Mouse (Mus musculus): ENCODE results near the gene Alpl.

Alpl gene

DNA sequence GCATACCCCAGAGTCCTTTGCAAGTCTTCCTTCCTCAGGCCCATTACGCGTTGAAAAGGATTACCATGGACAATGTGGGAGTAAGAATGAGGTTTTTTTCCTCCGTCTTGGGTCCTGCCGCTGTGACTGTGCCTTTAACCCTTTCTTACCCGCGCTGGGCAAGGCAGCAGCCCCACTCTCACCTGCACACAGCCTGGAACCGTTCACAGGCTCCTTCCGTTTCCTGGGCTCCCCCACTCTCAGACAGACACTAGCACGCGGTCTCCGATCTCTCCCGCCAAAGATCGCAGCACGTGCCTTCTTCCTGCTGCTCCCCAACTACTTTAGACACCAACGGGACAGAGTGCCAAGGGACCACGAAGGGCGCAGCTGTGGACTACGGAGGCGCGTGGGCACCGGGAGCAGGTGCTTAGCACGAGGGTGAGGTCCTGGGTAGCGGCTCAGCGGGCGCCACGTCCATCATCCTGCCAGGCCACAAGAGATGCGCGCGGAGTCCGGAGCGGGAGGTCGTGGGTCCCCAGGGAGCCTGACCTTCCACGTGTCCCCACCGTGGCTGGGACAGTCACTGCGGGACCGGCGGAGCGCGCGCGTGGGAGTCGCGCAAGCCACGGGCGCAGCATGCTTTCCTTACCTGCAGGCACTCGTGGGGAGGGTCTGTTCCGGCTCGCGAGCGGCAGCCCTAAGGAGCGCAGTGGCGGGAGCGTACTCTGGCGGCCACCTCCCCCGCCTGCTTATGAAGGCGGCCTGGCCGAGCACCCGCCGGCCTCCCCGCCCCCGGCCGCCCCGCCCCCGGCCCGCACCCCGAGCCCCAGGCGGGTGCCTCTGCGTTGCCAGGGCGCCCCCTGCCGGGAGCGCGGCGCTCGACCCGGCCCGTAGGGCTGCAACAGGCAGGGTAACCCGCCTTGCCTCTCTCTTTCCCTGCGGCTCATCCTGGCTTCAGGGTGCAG lies at the start of gene Alpl:
TSS of gene Alpl (minus strand) at position 774 of the 947 bp plus-strand sequence.
- DNase-seq (ENCODE audit: low read depth, low spot score): peak; percentile 42

DNA sequence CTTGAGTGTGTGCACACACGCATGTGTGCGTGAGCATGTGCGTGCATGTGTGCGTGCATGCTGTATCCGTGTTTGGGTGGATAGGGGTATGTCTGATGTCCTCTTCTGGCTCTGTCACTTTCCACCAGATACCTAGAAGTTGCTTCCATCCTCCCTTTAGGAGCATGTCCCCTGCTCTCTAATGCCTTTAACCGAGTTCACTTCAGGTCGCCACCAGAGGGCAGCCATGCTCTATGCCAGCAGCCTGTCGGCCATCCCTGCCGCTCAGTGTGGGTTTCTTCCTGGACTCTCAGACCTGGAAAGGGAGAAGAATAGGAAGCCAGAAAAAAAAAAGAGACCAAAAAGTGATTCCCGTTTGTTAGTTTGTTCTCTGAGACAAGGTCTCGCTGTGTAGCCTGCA lies 48.5 kb upstream of the Alpl start:
- DNase-seq (ENCODE audit: low read depth, low spot score): peak; percentile 55

DNA sequence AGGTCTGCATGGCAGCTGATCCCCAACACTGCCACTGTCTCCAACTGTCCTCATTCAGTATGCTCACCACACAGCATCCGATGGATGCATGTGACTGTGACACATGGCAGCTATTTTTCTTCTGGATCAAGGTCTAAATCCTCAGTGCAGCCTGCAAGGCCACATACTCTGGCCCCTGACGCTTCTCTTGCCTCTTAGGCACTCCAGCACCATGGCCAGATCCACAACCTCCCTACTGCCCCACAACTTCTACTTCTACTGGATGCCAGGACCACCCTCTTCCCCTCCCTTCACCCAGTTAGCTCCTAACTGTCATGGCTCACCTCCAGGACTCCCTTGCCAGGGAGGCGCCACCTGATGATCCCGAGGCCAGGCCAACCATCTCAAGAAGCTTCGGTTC lies 43.3 kb upstream of the Alpl start:
- DNase-seq (ENCODE audit: low read depth, low spot score): no peak

DNA sequence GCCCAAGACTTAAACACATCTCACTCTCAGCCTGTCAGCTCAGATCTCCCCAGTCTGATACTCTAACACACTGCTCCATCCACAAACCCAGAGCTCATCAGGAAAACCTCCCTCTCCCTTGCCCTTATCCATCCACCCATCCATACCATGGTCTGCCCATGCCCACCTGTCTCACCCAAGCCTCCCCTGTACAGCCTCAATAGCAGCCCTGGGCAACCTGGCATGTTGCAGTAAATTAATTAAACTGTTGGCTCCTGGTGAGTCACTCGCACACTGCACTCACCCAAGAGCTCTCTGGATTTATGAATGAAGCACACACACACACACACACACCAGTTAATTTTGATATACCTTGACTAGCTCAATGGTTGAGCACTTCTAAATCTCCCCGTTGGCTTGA lies 42.6 kb upstream of the Alpl start:
- DNase-seq (ENCODE audit: low read depth, low spot score): no peak

DNA sequence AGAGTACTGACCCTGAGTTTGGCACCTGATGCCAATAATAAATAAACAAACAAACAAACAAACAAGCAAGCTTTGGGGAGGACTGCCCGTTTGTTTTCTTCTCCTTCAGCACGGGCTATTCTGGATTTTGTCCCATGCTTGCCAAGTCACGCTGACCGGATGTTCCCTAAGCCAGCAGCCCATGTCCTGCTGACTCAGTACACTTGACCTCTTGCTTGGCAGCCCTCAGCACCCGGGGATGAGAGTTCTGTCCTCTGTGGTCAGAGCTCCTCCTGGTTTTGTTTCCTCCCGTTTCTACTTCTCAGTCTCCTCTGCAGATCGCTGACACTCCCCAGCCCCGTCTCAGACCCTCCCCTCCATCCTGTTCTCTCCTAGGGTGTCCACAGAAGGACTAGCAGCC lies 41.6 kb upstream of the Alpl start:
- no peak for DNase-seq (ENCODE audit: low read depth, low spot score)

DNA sequence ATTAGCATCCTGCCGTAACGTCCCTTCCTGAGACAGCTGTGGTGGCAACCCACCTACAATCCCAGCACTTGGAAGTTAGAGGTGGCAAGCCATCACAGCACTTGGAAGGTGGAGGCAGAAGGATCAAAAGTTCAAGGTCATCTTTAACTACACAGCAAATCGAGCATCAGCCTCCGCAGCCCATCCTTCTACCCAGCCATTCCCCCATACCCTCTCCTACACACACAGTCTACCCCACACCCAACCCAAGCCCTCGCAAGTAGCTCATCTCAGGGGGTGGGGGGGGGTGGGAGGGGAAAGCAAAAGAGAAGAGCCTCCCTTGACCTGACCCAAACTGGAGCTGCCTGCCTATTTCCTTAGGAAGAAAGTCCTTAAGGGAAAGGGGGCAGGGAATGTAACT lies 40.6 kb upstream of the Alpl start:
- no peak for DNase-seq (ENCODE audit: low read depth, low spot score)

DNA sequence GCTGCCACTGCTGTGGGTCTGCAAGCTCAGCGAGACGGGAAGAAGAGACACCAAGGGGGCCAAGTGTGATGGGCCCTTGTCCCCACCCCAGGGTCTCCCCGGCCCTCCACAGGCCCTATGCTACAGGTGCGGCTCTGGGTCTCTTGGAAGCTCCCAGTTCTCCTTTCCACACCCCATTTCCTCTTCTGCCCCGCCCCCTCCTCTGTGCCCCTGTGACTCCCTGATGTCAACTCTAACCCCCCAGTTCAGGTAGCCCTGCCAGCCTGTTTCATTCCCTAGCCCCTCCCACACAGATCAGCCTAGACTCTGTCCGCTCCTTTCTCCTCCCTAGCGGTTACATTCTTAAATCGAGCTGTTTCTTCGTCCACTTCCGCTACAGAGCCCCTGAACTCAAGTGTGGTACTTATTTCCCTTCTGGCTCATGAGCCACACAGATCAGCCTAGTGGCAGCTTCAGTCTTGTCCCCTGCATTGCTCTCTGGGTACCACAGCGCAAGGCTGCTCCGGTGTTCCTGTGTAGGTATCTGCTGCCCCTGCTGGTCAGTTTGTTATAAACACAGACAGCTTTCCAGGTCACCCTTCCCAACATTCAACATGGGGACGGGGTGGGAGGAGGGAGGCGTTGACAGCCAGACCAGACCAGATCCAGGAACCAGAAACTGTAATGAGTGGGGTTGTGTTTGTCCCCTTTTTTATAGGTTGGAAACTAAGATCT lies 39.6 kb upstream of the Alpl start:
- peak; percentile 77 for DNase-seq (ENCODE audit: low read depth, low spot score)

DNA sequence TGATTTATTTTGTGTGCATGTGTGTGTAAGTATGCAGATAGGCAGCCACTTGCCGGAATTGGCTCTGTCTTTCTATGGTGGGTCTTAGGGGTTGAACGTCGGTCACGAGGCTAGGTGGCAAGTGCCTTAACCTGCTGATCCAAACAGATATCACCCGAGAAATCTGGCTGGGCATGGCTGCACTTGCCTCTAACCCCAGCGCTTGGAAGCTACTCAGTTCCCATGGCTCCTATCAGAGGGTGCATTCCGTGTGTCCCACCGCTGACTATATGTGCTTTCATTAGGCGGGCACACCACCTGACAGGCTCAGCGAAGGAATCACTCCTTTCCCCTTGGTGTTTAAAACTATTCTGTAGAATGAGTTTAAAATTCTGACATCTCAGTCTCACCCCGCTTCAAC lies 35.4 kb upstream of the Alpl start:
- no peak for DNase-seq (ENCODE audit: low read depth, low spot score)

DNA sequence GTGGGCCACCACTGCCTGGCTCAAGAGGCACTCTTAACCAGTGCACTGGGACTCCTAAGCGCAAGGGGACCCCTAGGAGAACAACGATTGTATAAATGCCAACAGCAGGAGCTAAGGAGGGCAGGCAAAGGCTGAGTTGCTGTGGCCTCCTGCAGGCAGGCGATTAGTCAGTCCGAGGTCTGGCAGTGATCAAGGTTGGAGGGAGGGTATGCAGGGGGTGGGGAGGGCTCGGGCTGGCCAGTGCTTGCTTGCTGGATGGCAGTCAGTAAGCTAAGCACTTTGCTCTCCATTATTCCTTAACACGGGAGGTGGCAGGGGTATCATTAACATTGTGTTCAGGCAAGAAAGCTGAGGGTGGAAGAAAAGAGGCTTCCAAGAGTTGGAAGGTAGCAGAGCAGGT lies 34.2 kb upstream of the Alpl start:
- no peak for DNase-seq (ENCODE audit: low read depth, low spot score)

DNA sequence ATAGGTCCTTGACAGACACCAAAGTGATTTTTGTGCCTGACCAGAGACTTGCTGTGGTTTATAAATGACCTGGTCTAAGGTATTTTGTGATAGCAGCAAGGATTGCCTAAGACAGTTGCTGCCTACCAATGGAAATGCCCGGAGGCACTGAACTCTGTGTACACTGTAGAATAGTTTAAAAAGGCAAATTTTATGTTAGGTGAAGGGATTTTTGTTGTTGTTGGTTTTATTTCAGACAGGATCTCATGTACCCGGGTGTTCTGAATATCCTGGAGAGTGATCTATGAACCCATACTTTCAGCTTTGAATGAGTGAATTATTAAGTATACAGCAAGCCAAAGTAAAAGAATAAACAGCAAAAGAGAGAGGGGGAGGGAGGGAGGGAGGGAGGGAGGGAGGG lies 28.7 kb upstream of the Alpl start:
- DNase-seq (ENCODE audit: low read depth, low spot score): no peak

DNA sequence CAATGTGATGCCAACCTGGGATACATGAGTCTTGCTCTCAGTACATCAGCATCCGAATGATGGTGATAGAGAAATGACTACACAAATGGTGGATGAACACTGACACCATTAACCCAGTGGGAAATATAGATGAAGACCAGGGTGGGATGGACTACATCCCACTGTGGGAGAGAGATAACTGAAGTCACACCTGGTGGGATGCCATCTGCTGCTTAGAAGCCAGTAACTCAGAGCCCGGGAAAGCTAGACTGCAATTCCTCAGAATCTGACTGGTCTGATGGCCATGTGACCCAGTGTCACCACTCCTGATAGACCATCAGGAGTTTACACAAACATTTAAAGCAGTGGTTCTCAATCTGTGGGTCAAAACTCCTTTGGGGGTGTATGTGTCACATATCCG lies 27.4 kb upstream of the Alpl start:
- DNase-seq (ENCODE audit: low read depth, low spot score): no peak

DNA sequence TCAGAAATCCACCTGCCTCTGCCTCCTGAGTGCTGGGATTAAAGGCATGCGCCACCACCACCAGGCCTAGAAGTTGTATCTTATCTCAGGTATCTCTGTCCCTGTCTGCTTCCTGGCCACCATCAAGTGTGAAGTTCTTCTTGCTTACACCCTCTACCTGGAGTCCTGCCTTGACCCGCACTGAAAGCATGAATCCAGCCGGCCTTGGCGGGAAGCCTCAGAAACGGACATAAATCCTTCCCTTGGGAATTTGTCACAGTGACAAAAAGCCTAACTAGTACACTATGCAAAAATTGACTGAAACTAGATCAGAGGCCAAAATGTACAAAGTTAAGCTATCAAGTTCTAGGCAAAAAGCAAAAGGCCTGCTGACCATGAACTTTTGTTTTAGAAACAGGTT lies 26.4 kb upstream of the Alpl start:
- no peak for DNase-seq (ENCODE audit: low read depth, low spot score)

DNA sequence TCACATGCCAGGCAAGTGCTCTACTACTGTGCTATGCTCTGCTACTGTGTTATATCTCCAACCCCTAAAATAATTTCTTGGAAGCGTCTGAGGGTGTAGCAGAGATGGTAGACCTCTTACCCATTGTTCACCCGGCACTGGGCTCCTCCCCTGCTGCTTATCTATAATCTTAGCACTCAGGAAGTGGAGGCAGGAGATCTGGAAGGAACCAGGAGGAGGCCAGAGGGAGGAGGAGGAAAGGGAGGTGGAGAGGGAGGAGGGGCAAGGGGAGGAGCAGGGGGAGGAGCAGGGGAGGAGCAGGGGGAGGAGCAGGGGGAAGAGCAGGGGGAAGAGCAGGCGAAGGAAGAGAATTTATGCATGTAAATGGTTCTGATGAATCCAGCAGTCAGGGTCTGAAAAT lies 24.5 kb upstream of the Alpl start:
- no peak for DNase-seq (ENCODE audit: low read depth, low spot score)

DNA sequence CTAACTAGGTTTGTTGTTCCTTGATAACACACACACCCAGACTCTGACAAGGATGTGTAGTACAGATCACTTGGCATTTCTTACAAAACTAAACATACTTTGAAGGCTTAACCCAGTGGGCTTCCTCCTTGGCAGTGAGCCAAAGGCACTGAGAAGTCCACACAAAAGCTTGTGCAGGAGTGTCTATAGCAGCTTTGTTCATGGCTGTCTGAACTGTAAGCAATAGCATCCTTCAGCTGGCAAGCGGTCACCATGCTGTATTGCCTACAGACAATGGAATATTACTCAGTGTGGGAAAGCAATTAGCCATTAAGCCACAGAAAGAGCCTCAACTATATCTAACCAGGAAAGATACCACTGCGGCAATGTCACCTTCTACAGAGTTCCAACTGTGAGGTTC lies 23.3 kb upstream of the Alpl start:
- no peak for DNase-seq (ENCODE audit: low read depth, low spot score)

DNA sequence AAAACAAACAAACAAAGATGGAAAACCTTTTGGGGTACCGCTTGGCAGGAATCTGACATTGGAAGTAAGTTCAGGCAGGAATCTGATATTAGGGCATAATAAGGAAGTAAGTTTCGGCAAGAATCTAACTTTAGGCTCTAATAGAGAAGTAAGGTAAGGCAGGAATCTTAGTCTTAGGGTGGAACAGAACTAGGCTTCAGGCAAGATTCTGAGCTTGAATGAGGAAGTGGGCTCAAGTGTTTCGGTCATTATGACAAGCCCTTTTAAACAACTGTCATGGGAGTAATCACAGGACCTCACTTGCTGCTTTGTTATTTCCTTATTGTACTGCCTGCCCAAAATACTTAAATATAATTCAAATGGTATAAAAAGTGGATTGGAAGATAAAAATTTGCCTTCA lies 22.2 kb upstream of the Alpl start:
- no peak for DNase-seq (ENCODE audit: low read depth, low spot score)

DNA sequence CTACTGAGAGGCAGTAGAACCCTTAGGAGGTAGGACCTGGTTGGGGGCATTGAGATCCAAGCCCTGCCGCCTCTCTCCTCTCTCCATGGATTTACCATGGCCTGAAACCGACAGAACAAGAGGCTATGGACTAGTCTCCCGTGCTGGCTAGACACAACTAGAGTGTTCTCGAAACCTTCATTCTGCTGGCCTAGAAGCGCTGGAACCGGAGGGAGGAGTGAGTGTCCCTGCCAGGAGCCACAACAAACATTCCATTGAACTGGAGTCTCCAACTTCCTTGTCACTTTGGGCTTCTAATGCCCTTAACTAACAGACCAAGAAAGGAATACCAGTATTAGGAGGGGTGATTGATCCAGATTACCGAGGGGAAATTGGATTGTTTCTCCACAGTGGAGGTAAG lies 20.0 kb upstream of the Alpl start:
- DNase-seq (ENCODE audit: low read depth, low spot score): no peak

DNA sequence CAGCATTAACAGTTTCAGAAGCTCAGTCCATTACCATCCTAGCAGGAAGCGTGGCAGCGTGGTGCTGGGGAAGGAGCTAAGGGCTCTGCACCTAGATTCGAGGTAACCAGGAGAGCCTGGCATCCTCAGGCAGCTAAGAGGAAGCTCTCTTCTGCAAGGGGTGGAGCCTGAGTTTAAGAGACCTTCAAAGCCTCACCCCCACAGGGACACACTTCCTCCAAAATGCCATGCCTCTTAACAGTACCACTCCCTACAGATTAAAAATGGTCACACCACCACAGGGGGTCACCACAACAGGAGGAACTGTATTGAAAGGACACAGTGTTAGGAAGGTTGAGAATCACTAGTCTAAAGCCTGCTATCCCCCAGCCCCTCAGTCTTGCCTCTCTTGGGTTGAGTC lies 19.3 kb upstream of the Alpl start:
- no peak for DNase-seq (ENCODE audit: low read depth, low spot score)

DNA sequence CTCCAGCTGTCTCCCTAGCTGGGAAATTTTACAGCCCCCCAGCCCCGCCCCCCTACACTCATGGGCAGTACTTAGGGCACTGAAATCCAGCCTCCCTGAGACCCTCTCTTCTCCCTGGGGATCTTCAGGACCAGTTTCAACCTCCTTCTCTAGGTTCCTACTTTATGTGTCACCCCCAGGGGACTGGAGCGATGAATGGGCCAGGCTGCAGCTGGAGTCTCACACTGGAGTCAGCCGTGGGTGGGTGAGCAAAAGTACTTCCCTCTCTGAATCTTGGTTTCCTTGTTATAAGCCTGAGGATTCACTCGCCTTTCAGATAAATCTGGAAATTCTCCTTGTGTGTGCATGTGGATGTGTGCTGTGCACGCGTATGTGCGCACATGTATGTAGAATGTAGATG lies 18.0 kb upstream of the Alpl start:
- no peak for DNase-seq (ENCODE audit: low read depth, low spot score)

DNA sequence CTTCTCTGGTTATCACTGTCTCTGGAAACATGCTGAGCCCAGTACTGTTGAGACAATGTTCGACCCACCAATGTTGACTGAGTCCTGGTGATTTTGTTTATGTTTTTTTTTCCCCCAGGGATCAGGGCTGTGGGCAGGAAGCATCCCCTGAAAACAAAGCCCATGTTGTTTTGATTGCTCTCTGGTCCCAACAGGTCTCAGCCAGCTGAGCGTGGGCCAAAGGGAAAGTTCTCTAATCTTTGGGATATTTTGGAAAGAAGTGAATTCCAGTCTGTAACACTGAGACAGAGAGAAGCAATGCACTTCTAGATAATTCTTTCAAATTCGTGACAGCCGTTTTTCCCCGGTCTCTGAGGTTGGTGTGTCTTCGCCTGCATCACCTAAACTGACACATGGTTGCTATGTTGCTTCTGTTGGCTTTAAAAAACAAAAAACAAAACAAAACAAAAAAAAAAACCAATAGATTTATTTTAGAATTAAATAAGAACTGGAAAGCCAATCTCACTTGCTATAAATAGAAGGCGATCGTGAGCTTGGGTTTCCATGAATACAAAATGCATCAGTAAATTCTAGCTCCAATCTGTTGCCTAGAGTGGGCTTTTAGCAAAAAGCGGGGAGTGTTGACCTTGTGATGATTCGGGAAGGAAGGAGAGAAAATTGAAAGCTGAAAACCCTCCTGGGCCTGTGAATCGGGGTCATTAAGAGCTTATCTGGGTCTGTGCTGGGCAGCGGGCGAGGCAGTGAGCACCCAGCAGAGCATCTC lies 16.9 kb upstream of the Alpl start:
- no peak for DNase-seq (ENCODE audit: low read depth, low spot score)

DNA sequence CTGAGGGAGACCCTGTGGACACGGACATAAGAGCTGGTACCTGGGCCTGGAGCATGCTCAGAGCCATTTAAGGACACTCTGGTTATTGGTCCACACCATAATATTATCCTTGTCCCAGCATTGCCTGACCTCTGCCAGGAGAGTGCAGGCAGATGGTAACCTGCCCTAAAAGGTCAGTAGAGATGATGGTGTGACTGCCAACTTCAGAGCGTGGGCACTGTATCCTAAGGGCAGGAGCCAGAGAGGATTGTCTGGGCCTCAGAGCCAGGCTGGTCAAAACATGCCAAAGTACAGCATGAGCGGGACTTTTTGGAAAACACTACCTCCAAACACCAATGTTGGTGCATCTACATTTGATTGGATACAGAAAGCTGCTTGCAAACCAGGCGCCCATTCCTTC lies 13.8 kb upstream of the Alpl start:
- no peak for DNase-seq (ENCODE audit: low read depth, low spot score)

DNA sequence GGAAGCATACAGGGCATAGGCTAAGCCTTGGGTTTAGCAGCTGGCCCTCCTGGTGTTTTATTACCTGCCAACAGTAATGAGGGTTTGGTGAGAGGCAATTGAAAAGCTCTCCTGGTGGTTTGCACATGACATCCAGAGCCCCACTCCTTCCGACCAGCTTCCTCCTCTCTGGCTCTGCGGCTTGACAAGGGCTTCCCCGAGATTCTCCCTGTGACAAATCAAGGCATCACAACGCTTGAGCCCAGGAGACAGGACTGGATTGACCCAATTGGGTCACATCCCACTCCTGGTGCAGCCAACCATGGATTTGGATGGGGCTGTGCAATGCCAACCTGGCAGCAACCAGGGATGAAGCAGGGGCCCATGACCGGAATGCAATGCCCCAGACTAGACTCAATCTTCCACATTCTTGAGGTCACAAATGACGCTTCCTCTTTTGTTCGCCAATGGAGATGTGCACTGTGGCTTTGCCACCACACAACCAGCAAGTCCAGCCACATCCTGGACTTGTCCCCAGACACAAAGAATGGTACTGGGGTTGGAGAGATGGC lies 11.2 kb upstream of the Alpl start:
- DNase-seq (ENCODE audit: low read depth, low spot score): no peak

DNA sequence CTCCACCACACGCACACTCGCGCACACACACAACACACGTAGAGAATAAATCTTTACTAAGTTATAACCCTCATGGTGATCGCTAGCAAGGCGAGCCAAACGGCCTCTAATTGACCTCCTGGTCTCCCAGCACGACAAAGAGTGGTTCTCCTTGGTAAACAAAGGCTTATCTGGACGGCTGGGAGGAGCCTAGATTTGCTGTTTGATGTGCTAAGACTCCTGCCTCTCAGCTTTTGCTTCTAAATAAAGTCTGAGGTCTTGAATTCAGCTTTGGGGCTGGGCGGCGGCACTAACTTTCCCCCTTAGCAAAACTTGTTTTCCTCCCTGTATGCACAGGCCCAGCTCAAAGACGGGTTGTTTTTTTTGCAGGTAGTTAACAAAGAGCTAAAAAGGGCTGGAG lies 5.0 kb upstream of the Alpl start:
- DNase-seq (ENCODE audit: low read depth, low spot score): no peak
